Mouse (Mus musculus) spleen, embryonic (tissue): ENCODE measurements around the gene Pbx3.

ENCODE experiments used
- CTCF ChIA-PET: fragments of 350-600 bp; sonication (Branson Sonifier 250); formaldehyde crosslinking; loops from one replicate; lab custom pipeline; 2022; lab: Charles Lee

Pbx3 gene

GRCm38 (mm10) chr2:34298202-34298601, 74.7 kb downstream of the Pbx3 start:
- CTCF ChIA-PET, result no interaction called here

- CTCF ChIA-PET, result interaction anchor here (0.7 kb wide), 1 partner anchor 357 kb away, joined by 3 read pairs; no protein-coding TSS in a partner anchor
These were observed 83.2 kb downstream of the Pbx3 start for GRCm38 (mm10) chr2:34289726-34290125.

GRCm38 (mm10) chr2:34284239-34284638, 88.7 kb downstream of the Pbx3 start:
- CTCF ChIA-PET, result interaction anchor here (0.7 kb wide), 1 partner anchor 825 kb away, joined by 6 read pairs; the partner anchor contains the start of gene Cntrl

GRCm38 (mm10) chr2:34280996-34281395, 91.9 kb downstream of the Pbx3 start:
- CTCF ChIA-PET, result no interaction called here

GRCm38 (mm10) chr2:34279726-34280125, 93.2 kb downstream of the Pbx3 start:
- CTCF ChIA-PET, result no interaction called here

- CTCF ChIA-PET, result no interaction called here
These were observed 97.2 kb downstream of the Pbx3 start for GRCm38 (mm10) chr2:34275630-34276193.

GRCm38 (mm10) chr2:34262046-34262445, 110.9 kb downstream of the Pbx3 start:
- CTCF ChIA-PET, result no interaction called here

- CTCF ChIA-PET, result no interaction called here
These were observed 112.3 kb downstream of the Pbx3 start for GRCm38 (mm10) chr2:34260653-34261076.

- CTCF ChIA-PET, result no interaction called here
These were observed 114.7 kb downstream of the Pbx3 start for GRCm38 (mm10) chr2:34258256-34258655.

GRCm38 (mm10) chr2:34257611-34258010, 115.3 kb downstream of the Pbx3 start:
- CTCF ChIA-PET, result no interaction called here

GRCm38 (mm10) chr2:34256000-34256553, 116.9 kb downstream of the Pbx3 start:
- CTCF ChIA-PET, result no interaction called here

- CTCF ChIA-PET, result no interaction called here
These were observed 119.3 kb downstream of the Pbx3 start for GRCm38 (mm10) chr2:34253627-34254026.

GRCm38 (mm10) chr2:34253111-34253510, 119.8 kb downstream of the Pbx3 start:
- CTCF ChIA-PET, result no interaction called here

- CTCF ChIA-PET, result no interaction called here
These were observed 120.7 kb downstream of the Pbx3 start for GRCm38 (mm10) chr2:34252286-34252685.

- CTCF ChIA-PET, result no interaction called here
These were observed 122.8 kb downstream of the Pbx3 start for GRCm38 (mm10) chr2:34249961-34250658.

GRCm38 (mm10) chr2:34249141-34249960, 123.6 kb downstream of the Pbx3 start:
- CTCF ChIA-PET, result interaction anchor here (0.6 kb wide), 1 partner anchor 22 kb away, joined by 8 read pairs; no protein-coding TSS in a partner anchor

GRCm38 (mm10) chr2:34240885-34241284, 132.1 kb downstream of the Pbx3 start:
- CTCF ChIA-PET, result no interaction called here

- CTCF ChIA-PET, result interaction anchor here (0.7 kb wide), 1 partner anchor 214 kb away, joined by 3 read pairs; no protein-coding TSS in a partner anchor
These were observed 133.6 kb downstream of the Pbx3 start for GRCm38 (mm10) chr2:34239315-34239858.

- CTCF ChIA-PET, result no interaction called here
These were observed 137.4 kb downstream of the Pbx3 start for GRCm38 (mm10) chr2:34235467-34236075.

- CTCF ChIA-PET, result interaction anchor here (0.5 kb wide), 1 partner anchor 119 kb away, joined by 5 read pairs; no protein-coding TSS in a partner anchor
These were observed 138.7 kb downstream of the Pbx3 start for GRCm38 (mm10) chr2:34234274-34234673.

GRCm38 (mm10) chr2:34233271-34233670, 139.7 kb downstream of the Pbx3 start:
- CTCF ChIA-PET, result no interaction called here
